In genomic region chr13:106941211-106941976, GRCm38 (mm10) we compare ENCODE assay signal across 9 mouse cellular contexts. TPM values are rescaled to one million over a fixed set of nuclear protein-coding genes. Genes with fewer than 3 reads are reported as not detected.
DNase-seq lines count a peak whose midpoint lies in the region; ATAC-seq and TF ChIP-seq lines count a peak whose summit lies in the region.
"Had no signal": no experiment of that assay in that cellular context is flagged by ENCODE, and none has a peak within 500 bp of the region (broad histone marks: within the 10 kb centered on the region; RNA-seq: fewer than 3 reads in every experiment).

No protein-coding gene starts in this region.

- no peaks in the 10 kb centered on the region for H3K36me3 ChIP-seq in lung, embryonic 14.5 days (ENCODE audit: insufficient read depth)
- no peaks in the 10 kb centered on the region for H3K36me3 ChIP-seq in hindbrain, embryonic 16.5 days (ENCODE audit: control insufficient read depth, insufficient read depth, low read length)
- H3K36me3 ChIP-seq in splenic B cell, adult 2 months (ENCODE audit: control insufficient read depth, insufficient read depth, low read length, poor library complexity, severe bottlenecking) = no peaks in the 10 kb centered on the region

- H3K27ac ChIP-seq in lung, embryonic 14.5 days (ENCODE audit: low read depth) = no peak overlapping the region
- no peak overlapping the region for H3K27ac ChIP-seq in hindbrain, embryonic 16.5 days (ENCODE audit: low read depth, low read length)

- no peaks in the 10 kb centered on the region for H3K27me3 ChIP-seq in lung, embryonic 14.5 days (ENCODE audit: insufficient read depth, low read length)
- no peaks in the 10 kb centered on the region for H3K27me3 ChIP-seq in hindbrain, embryonic 16.5 days (replicated peaks; ENCODE audit: control insufficient read depth, insufficient read depth, low read length)
- H3K27me3 ChIP-seq in splenic B cell, adult 2 months (ENCODE audit: control insufficient read depth, insufficient read depth, low read length, poor library complexity, severe bottlenecking) = no peaks in the 10 kb centered on the region

- peak; percentile 59 for DNase-seq in lung, embryonic 14.5 days
- no peak for DNase-seq in lung, adult 2 months
- DNase-seq in embryo, embryonic 9.5 days (ENCODE audit: extremely low spot score) = peak; percentile 42
- DNase-seq in splenic B cell, adult 2 months (ENCODE audit: low read depth, low spot score) = peak; percentile 28
- DNase-seq in cerebellum, postnatal 4 days (ENCODE audit: low spot score in 2 of 2) = no peak
- no peak for DNase-seq in urinary bladder, adult 18-20 months (ENCODE audit: low spot score in 2 of 2)
- DNase-seq: adrenal gland, adult 8-10 months; kidney, postnatal 10 days had no signal

- H3K4me2 ChIP-seq in lung, embryonic 14.5 days = peak overlapping the region; percentile 18; the same call in 1 of the 2 replicates
- peak overlapping the region; percentile 24 for H3K4me2 ChIP-seq in hindbrain, embryonic 16.5 days (ENCODE audit: low read length)

- H3K9me3 ChIP-seq in lung, embryonic 14.5 days (ENCODE audit: low read depth, low read length) = no peaks in the 10 kb centered on the region
- no peaks in the 10 kb centered on the region for H3K9me3 ChIP-seq in hindbrain, embryonic 16.5 days (ENCODE audit: control insufficient read depth, low read length)

- no peak for ATAC-seq in lung, embryonic 14.5 days (ENCODE audit: insufficient read depth)
- ATAC-seq in hindbrain, embryonic 16.5 days = no peak

- no peak for TF ChIP-seq POLR2A in lung, adult 2 months (IDR thresholded peaks at IDR 0.05; ENCODE audit: borderline replicate concordance, extremely low read depth, low read depth, low read length)

- H3K9ac ChIP-seq in lung, embryonic 14.5 days = no peak overlapping the region
- H3K9ac ChIP-seq in hindbrain, embryonic 16.5 days (ENCODE audit: low read depth, low read length) = no peak overlapping the region

- peak; percentile 11; the same call in 1 of the 2 replicates for TF ChIP-seq CTCF in lung, embryonic 14.5 days (IDR thresholded peaks at IDR 0.05; ENCODE audit: low read depth)
- no peak for TF ChIP-seq CTCF in lung, adult 2 months (IDR thresholded peaks at IDR 0.05; ENCODE audit: insufficient read depth, low read length)

- H3K4me1 ChIP-seq in lung, embryonic 14.5 days (ENCODE audit: insufficient read depth) = no peaks in the 10 kb centered on the region
- H3K4me1 ChIP-seq in lung, adult 2 months (ENCODE audit: control insufficient read depth, insufficient read depth, low read length) = no peaks in the 10 kb centered on the region
- H3K4me1 ChIP-seq in hindbrain, embryonic 16.5 days (ENCODE audit: control insufficient read depth, insufficient read depth, low read depth, low read length) = no peaks in the 10 kb centered on the region

- no peak overlapping the region for H3K4me3 ChIP-seq in lung, embryonic 14.5 days (ENCODE audit: low read depth, low read length)
- H3K4me3 ChIP-seq in lung, adult 2 months (replicated peaks; ENCODE audit: extremely low read depth, low read depth, low read length) = no peak overlapping the region
- peak overlapping the region; percentile 21 for H3K4me3 ChIP-seq in hindbrain, embryonic 16.5 days (ENCODE audit: low read length)

- WGBS in lung, embryonic 14.5 days = 21% methylated on average over 7 of the region's 7 CpGs
- WGBS in lung, adult 2 months = 29% methylated on average over 7 of the region's 7 CpGs
- 16% methylated on average over 7 of the region's 7 CpGs for WGBS in hindbrain, embryonic 16.5 days

RNA-seq across cellular contexts. Expression of gene Ipo11, which starts 4.6 kb away (rescaled TPM):
- polyA plus RNA-seq in lung, embryonic 14.5 days (2014; fragmentation: Nextera tagmentation; extraction: Ambion mirVana) = 69.5 and 73.4 TPM in 2 replicates
- polyA plus RNA-seq in lung, adult 2 months (2012; rRNA removed) = 11.9 and 13.6 TPM in 2 replicates
- 43.3 and 43.5 TPM in 2 replicates for polyA plus RNA-seq in hindbrain, embryonic 16.5 days (2015; fragmentation: Nextera tagmentation; extraction: Ambion mirVana)

RNA-seq across cellular contexts. Expression of gene Dimt1, which starts 5.5 kb away (rescaled TPM):
- polyA plus RNA-seq in lung, embryonic 14.5 days (2014; fragmentation: Nextera tagmentation; extraction: Ambion mirVana) = 48.3 and 56.9 TPM in 2 replicates
- polyA plus RNA-seq in lung, adult 2 months (2012; rRNA removed) = 3.6 and 4.9 TPM in 2 replicates
- polyA plus RNA-seq in hindbrain, embryonic 16.5 days (2015; fragmentation: Nextera tagmentation; extraction: Ambion mirVana) = 38.7 and 39.3 TPM in 2 replicates

Comparison
In these comparisons a context has a peak if more than half of its experiments do, and no peak if none do; other contexts are left out.
1. DNase-seq: peak in lung, embryonic 14.5 days (single experiment), embryo, embryonic 9.5 days (single experiment) and splenic B cell, adult 2 months (single experiment); none in lung, adult 2 months (single experiment), cerebellum, postnatal 4 days (0 of 2) and urinary bladder, adult 18-20 months (0 of 2).